Mouse (Mus musculus) embryonic fibroblast, embryonic 13.5 days (primary cell): ENCODE results near the gene Ugdh.

Source experiments
- CTCF ChIP-seq: IDR thresholded peaks from 2 replicates; pipeline ENCODE4 v1.5.1; 2011; ENCODE audit warnings: mild to moderate bottlenecking, control low read depth, low read length, moderate library complexity, borderline replicate concordance; ENCODE audit not compliant: insufficient read depth
- POLR2A ChIP-seq: IDR thresholded peaks from 2 replicates; pipeline ENCODE4 v1.6.1; 2011; ENCODE audit warnings: low read depth, mild to moderate bottlenecking, control low read depth, low read length, moderate library complexity

GRCm38 (mm10) chr5:65374746-65375145 lies 61.0 kb downstream of the Ugdh start:
- TF ChIP-seq POLR2A (no peak), CTCF (no peak)
